Mouse (Mus musculus) urinary bladder, adult 18-20 months (tissue): ENCODE data around the gene Mrpl22.
"Not testable (repeated sequence)": the region's sequence is repeated elsewhere in the genome, so short reads cannot be mapped to it uniquely, and the experiment has no call there.

Source experiments
- DNase-seq, 2 experiments: peaks; one replicate each; pipeline ENCODE4 v3.0.0; 2022; ENCODE audit warnings: low spot score in 2 of 2, mixed read lengths in 2 of 2

The Mrpl22 gene

DNA sequence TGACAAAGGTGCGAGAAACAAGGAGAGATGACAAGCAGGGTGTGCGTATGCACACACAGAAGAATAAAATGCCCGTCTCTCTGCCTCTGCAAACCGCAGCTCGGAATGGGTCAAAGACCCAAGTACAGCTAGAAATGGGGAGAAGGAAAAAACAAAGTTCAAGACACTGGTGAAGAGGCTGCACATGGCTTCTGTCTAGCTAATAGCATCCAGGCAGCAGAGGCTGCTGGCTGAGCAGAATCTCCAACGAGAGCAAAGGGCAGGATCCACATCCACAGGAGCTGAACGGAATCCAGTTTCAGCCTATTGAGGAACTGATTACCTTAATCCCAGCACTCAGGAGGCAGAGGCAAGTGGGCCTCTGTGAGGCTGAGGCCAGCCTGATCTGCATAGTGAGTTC, 9.3 kb downstream of the Mrpl22 start:
- no peak for DNase-seq

DNA sequence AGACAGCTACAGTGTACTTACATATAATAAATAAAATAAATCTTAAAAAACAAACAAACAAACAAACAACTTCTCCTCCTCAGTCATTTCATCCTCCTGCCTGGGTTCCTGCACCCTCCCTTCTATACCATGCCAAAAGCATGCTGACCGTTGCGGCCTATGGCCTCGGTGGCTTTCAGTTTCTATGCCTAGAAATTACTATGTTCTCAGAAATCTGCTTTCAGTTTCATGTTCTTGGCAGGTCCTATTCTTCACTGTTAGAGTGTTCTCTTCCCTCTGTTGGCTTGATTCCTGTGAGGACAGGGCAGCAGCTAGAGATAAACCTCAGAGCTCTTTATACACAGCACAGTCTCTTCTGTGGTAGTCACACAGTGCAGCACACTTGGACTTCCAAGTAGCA, 12.1 kb downstream of the Mrpl22 start:
- DNase-seq, result no peak

DNA sequence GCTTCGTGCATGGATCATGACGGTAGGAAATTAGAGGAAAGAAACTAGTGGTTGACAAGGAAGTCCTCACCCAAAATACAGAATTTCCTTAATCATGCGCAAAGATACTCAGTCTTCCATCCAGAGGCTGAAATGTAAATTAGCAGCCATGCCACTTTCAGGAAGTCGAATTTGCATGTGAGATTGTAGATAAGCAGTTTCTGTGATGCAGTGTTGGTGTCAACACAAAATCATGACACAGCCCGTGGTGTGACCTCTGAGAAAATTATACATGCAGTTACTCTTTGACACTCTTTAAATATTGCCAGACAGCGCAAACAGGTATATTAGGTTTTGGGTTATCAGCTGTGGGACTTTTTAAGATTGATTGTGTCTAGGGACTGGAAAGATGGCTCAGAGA, 18.2 kb downstream of the Mrpl22 start:
- no peak for DNase-seq

DNA sequence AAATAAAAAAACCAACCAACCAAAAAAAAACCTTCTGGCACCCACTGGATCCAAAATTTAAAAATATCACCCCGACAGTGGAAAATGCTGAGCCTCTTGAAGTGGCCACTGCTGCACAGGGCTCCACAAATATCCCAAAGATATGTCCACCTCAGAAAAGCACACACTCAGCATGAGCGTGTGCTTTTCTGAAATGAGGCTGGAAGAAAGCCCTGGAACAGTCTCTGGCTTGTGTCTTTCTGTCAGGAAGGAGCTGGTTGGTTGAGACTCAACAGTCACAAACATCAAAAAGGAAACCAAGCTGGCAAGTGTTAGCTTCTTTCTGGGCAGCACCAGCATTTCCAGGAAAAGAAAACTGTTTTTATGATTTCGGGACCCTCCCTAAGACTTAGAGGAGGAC, 21.9 kb downstream of the Mrpl22 start:
- no peak for DNase-seq

DNA sequence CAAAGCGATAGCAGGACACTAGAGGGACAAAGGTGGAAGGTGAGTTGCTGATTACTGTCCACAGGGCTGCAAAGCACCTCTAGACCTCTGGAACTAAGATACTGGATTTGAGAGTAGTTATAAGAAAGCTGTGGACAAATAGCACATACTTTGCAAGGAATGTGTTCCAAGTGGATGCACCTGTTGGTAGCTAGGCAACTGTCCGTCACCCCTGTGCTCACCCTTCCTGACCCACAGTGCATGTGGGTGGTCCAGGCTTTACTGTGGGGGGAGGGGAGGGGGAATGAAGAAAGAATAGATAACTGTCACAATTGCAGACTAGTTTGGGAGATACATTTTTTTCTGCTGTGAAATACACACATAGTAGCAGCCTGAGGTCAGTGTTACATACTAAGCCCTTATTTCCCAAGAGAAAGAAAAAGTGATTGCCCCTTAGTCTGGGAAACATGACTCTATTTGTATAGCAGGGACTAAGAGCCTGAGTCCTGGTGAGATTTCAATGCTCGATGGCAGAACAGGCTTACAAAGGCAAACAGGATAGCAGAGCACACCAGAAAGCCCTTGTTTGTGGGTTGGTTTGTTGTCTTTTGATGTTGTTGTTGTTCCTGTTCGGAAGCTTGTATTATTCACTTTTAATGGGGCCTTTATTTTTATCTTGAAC, 22.5 kb downstream of the Mrpl22 start:
- no peak for DNase-seq

DNA sequence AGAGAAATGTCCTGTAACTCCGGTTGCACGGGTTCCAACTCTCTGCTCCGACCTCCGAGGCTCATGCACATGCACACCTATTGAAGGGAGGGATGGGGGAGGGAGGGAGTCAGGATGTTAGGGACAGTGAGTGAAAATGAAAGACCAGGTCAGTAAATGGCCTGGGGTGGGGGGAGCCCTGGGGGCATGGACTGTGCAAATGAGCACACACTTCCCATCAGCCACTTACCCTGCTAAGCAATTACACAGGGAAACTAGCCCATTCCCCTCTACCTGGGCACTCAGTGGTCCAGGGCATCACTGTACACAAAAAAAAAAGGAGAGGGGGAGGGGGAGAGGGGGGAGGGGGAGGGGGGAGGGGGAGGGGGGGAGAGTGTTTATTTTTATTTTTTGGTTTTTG, 27.2 kb downstream of the Mrpl22 start:
- no peak for DNase-seq

DNA sequence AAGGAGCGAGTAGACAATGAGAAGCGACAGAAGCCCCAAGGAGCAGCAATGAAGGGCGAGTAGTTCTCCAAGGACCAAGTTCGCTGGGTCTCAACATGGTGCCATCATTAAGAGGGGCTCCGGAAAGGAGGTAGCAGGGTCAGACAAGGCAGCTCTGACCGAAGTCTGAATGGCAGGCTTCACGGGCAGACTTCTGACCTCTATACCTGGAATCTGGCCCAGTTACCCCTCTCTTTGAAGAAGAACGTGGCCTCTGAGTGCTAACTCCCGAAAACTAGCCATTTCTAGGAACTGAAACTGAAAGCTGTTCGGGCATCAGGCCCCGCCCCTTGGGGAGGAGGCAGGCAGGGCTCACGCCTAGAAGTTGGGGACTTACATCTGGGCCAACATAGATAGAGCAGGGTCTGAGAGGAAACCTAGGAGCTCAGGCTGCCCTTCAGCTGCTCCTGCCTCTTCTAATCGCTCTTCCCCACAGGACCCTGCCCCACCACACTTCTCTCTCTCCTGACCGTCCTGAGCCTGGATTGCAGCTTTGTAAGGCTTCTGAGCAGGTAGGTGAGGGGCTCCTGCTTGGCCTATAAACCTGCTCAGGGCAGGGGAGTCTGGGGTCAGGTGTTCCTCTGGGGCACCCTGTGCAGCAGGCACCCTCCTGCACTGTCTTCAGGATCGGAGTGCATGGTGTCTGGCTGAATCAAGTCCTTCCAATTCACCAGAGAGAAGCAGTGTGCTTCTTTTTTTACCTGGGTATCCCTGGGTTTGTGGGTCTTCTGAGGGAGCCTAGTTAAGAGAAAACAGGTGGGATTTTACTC, 28.0 kb downstream of the Mrpl22 start, which contains the start of the genes Igtp and Irgm2:
TSS of gene Igtp (plus strand) at position 328 of the 809 bp plus-strand sequence.
TSS of gene Irgm2 (plus strand) at position 390 of the 809 bp plus-strand sequence.
- DNase-seq, result peak; percentile 71 to 76

DNA sequence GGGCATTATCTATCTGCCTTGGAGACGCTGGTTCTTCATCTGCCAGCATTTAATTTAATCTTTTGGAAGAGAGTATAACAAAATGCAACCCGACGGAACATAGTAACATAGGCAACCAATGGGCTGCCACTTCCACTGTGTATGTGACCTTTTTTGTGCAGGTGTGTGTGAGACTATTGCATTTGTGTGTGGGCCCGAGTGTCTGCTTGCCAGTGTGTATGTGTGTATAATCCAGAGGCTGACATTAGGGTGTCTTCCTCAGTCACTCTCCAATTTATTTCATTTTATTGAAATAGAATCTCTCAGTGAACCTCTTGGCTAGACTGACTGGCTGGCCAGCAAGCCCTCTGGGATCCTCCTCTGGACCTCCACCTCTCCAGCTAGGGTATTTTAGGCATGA, 28.8 kb downstream of the Mrpl22 start:
- DNase-seq, result no peak

DNA sequence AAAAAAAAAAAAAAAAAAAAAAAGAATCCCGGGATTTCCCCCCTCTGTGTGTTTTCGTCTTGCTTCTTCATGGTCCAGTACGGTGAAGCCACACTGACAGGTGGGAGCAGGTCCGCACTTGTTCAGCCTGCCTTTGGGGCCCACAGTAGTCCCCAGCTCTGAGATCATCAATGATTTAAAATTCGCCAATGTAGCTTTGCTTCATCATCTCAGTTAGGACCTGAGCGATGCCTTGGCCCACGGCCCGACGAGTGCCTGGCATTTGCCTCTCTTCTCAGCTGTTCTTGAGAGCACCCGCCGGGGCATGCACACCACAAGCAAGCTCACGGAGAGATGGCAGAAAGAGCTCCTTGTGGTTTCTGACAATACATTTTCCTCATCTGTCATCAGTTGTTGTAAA, 29.6 kb downstream of the Mrpl22 start:
- DNase-seq, result no peak

DNA sequence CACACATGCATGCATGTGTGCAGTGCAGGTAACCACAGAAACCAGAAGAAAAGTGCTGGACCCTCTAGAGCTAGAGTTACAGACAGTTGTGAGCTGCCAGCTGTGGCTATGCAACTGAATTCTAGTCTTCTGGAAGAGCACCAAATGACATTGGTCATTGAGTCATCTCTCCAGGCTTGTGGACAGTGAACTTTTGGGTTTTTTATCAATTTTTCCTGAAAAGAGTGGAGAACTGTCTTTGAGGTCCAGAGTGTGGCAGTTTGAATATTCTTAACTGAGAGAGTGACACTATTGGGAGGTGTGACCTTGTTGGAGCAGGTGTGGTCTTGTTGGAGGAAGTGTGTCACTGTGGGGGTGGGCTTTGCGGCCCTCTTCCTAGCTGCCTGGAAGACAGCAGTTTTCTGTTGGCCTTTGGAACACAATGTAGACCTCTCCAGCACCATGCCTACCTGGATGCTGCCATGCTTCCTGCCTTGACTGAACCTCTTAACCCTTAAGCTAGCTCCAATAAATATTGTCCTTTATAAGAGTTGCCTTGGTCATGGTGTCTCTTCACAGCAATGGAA, 38.9 kb downstream of the Mrpl22 start:
- DNase-seq, result no peak

DNA sequence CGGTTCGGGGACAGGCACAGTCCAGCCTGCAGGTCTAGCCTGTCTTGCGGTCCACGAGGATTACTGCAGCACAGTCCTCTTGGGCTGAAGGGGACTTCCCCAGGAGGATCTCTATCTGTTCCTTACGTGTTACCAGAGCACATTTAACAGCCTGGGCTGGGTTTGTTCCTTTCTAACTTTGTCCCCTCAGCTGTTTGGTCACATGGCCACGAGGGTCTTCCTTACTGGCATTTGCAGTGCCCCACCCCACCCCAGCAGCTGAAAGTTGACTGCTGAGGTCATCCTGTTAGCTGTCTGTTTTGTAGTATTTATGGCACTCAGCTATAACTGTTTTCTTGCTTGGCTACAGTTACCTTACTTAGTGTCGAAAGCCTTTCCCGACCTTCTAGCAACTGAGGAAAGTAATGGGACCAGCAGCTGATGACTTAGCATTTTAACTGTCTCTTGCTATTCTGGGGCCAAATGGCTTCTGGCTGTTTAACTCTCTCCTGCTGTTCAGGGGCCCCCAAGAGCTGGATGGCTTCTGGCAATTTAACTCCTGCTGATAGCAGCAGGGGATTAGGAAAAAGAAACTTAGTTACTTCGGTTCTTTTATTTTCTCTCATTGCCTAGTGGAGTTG, 39.7 kb downstream of the Mrpl22 start:
- no peak for DNase-seq

DNA sequence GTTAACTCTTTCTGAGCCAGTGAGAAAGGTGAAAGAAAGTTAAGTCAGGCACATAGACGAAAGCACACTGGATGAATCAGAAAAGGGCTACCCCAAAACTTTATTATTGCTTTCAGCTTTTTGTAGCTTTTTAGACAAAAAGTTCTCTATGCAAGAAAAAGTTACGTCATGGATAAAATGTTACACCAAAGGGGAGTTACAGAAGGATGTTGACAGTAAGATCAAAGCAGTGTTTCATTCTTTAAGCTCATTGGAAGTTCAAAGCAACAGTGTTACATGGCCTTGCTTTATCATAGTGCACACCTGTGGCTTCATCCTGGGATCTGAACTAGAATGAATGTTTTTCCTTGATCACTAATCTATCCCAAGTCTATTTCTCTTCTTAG, 40.2 kb downstream of the Mrpl22 start:
- DNase-seq, result no peak

DNA sequence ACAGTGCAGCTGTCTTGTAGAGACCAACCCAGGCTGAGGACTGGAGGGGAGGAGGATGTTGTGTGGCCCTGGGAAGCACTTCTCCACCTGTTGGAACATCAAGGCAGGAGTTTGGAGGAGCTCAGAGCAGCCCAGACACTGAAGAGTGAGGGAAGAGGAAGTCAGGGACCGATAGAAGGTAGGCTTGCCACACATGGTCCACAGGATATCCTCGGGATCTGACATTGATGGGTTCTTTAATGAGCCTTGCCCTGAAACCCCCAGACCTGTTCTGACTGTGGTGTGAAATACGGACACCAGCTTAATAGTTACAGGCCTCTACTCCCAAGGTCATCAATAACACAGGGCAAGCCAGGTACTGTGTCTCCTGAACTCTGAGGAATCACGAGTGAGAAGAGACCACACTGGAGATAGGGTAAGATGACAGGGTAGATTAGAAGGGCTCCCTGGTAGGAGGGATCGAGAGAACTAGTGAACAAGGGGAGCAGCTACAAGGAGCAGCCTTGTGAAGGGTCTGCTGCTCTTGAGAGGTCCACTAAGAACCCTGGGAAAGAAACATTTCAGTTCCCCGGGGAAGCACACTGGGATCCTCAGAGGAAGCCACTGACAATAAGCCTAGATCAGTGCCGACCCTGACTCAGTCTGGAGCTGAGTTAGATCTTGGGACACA, 42.3 kb downstream of the Mrpl22 start:
- no peak for DNase-seq

DNA sequence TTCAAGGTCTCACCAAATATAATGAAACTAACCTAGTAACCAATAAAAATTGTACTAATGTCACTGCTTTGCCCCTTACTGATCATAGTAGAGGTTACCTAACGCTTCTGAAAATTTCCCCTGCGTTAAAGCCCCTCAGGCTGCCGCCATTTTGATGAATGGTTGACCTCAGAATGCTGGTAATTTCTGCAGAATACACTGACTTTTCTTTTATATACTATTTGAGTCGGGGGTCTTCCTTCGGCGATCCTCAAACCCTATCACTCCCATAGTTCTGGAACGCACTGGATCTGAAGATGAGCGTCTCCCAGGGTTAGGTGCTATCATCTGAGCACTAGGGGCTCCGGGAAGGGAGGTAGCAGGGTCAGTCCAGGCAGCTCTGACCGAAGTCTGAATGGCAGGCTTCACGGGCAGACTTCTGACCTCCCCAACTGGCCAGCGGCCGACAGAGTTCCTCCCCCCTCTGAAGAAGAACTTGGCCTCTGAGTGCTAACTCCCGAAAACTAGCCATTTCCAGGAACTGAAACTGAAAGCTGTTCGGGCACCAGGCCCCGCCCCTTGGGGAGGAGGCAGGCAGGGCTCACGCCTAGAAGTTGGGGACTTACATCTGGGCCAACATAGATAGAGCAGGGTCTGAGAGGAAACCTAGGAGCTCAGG, 43.1 kb downstream of the Mrpl22 start:
- peak; percentile 74 to 85 for DNase-seq

DNA sequence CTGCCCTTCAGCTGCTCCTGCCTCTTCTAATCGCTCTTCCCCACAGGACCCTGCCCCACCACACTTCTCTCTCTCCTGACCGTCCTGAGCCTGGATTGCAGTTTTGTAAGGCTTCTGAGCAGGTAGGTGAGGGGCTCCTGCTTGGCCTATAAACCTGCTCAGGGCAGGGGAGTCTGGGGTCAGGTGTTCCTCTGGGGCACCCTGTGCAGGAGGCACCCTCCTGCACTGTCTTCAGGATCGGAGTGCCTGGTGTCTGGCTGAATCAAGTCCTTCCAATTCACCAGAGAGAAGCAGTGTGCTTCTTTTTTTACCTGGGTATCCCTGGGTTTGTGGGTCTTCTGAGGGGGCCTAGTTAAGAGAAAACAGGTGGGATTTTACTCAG, 43.6 kb downstream of the Mrpl22 start:
- DNase-seq, result not testable (repeated sequence)

DNA sequence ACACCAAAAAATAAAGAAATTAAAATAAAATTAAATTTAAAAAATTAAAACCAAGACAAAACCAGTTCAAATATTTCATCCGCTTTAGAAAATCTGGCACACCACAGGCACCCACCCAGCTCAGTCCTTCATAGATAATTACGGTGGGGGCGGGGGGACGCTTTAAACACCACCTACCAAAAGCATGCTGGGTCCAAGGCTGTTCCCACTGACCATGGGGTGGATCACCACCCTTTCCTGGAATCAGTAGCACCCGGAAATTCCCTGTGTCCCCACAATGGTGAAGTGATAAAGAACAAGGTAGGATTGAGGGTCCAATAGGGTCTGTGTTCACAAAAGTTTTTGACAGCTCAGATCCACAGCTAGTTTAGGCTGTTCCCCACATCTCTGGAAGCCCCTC, 44.4 kb downstream of the Mrpl22 start:
- DNase-seq, result no peak

DNA sequence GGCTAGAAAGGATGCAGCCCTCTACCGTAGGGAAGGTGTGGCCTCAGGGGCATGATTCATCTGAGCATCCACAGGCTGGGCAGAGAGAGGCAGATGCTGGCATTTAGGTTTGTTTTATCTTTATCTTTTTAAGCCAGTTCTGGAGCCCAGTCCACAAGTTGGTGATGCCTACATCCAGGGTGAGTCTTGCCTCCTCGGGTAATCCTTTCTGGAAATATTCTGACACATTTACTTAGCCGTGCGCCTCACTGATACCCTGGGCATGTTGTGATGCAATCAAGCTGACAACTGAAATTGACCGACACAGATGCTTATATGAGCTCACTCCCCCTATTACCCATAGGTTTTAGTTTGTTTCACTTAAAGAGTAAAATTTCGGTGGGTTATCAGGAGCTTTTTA, 45.4 kb downstream of the Mrpl22 start:
- DNase-seq, result no peak

DNA sequence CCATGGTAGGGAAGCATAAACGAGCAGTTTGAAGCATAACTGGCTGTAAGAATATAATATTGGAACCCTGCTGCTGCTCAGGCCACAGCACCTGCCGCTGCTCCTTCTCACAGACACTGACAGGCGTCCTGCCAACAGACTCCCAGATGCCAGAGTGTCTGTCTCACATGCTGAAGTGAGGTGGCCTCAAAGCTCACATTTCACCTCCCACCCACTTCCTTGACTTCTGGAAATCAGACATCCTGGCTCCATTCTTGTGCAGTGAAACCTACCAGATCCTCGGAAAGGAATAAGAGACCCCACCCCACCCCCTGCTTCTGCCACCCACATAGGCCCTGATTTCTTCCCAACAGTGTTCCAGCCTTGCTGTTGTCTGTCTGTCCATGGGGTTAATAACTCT, 52.3 kb downstream of the Mrpl22 start:
- no peak for DNase-seq

DNA sequence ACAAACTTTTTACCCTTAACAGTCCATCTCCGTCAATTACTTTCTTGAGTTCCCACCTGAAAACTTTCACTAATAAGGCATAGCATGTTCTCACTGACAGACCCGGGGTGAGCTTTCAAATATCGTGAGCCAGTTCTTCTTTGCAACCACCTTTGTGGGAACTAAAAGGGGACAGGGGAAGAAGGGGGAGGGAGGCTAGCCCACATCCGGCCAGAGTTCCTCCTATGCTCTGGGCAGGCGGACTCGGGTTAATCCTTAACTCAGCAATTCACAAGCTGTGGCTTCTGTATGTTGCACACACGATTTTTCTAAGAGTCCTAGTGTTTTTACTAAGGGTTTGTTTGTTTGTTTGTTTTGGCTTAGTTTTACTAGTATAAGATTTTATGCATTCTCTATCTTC, 52.9 kb downstream of the Mrpl22 start:
- no peak for DNase-seq

DNA sequence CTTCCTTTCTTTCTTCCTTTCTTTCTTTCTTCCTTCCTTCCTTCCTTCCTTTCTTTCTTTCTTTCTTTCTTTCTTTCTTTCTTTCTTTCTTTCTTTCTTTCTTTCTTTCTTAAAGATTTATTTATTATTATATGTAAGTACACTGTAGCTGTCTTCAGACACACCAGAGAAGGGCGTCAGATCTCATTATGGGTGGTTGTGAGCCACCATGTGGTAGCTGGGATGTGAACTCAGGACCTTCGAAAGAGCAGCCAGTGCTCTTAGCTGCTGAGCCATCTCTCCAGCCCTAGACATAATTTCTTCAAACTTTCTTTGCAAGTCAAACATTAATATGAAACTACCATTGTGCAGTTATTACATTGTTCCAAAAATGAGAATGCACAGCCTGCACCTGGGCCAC, 53.4 kb downstream of the Mrpl22 start:
- DNase-seq, result not testable (repeated sequence)

DNA sequence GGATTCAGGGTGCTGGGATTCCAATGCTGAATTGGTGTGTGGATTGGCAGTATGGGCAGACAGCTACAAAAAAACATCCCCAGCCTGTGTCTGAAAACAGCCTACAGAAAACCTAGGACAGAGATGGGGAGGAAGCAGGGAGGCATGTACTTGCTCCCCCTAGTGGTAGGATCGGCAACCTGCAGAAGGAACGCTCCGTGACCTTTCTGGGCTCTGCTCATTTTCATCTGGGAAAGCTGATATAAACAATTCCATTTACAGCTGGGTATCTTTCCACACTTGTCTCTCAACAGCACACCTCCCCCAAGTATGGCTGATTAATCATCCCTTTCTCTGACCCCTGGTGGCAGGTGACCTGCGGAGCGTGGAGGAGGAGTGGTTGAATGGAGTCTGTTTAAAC, 54.2 kb downstream of the Mrpl22 start:
- DNase-seq, result peak; percentile 43 to 57

DNA sequence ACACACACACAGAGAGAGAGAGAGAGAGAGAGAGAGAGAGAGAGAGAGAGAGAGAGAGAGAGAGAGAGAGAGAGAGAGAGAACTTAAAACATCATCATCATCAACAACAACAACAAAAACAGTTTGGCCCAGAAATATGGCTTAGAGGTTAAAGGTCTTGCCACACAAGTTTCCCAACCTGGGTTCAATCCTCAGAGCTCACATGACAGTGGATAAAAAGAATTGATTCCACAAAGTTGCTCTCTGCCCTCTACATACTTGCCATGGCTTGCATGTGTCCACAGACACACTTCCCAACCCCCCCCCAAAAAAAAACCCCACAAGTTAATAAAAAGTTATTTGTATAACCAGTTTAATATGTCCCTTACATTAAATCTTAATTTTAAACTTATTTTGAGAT, 55.0 kb downstream of the Mrpl22 start:
- no peak for DNase-seq
